Mouse (Mus musculus) embryonic facial prominence, embryonic 15.5 days (tissue): ENCODE data around the gene Stab1. TPM values are rescaled to one million over a fixed set of nuclear protein-coding genes. Genes with fewer than 3 reads are reported as not detected.

Source experiments
- ATAC-seq: fragments of 200-750 bp; cut with Nextera tagmentation; 2 replicates; pipeline ENCODE4 v1.8.0; 2017; ENCODE audit warnings: low read depth, moderate TSS enrichment; ENCODE audit not compliant: insufficient number of reproducible peaks, low FRiP score, low TSS enrichment
- H3K27ac ChIP-seq: fragments of 300-500 bp; sonication (generic); replicated peaks from 2 replicates; pipeline ENCODE4 v1.5.1; 2015; ENCODE audit warnings: mild to moderate bottlenecking, inconsistent platforms
- H3K27me3 ChIP-seq: fragments of 300-500 bp; sonication (generic); 2 replicates; pipeline ENCODE4 v1.6.1; 2015; ENCODE audit warnings: inconsistent platforms
- H3K36me3 ChIP-seq: fragments of 300-500 bp; sonication (generic); 2 replicates; pipeline ENCODE4 v1.6.1; 2015; ENCODE audit warnings: mild to moderate bottlenecking, inconsistent platforms
- H3K4me1 ChIP-seq: fragments of 300-500 bp; sonication (generic); 2 replicates; pipeline ENCODE4 v1.6.1; 2015; ENCODE audit warnings: inconsistent platforms
- H3K4me2 ChIP-seq: fragments of 300-500 bp; sonication (generic); replicated peaks from 2 replicates; pipeline ENCODE4 v1.6.1; 2015; ENCODE audit warnings: mild to moderate bottlenecking, inconsistent platforms
- H3K4me3 ChIP-seq: fragments of 300-500 bp; sonication (generic); replicated peaks from 2 replicates; pipeline ENCODE4 v1.5.1; 2015; ENCODE audit warnings: mild to moderate bottlenecking, inconsistent platforms
- H3K9ac ChIP-seq: fragments of 300-500 bp; sonication (generic); 2 replicates; pipeline ENCODE4 v1.6.1; 2015; ENCODE audit warnings: inconsistent platforms
- H3K9me3 ChIP-seq: fragments of 300-500 bp; sonication (generic); replicated peaks from 2 replicates; pipeline ENCODE4 v1.6.1; 2016; ENCODE audit warnings: inconsistent platforms
- WGBS: fragments of 180-500 bp; shearing (Covaris S2); methylation state at CpG from one replicate; pipeline ENCODE4 v1.1.7; 2015; 5-methylcytosine and 5-hydroxymethylcytosine counted together
- polyA plus RNA-seq: library from polyadenylated mRNA; unstranded; fragments of >200 nt; fragmentation: Nextera tagmentation; extraction: Ambion mirVana; gene quantifications from 2 replicates; pipeline ENCODE4 v1.2.1, GENCODE M21; 2015

Gene Stab1
- polyA plus RNA-seq, result 50.6 and 66.2 TPM in 2 replicates

DNA sequence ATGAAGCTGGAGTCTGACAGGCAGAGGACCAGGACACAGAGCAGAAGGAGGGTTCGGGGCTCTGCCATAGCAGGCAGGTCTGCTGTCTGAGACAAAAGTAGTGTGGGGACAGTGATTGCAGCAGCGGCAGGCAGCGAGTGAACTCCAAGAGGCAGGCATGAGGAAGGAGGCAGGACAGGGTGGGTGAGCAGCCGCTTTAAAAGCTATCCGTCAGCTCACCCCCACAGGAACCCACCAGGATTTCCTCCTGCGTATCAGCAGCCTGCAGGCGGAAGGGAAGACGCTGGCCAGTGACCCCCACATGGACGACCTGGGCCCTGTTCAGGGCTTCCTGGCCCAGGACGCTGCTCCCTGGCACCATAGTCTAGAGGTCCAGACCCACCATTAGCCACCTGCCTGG lies at the start of gene Stab1:
TSS of gene Stab1 (minus strand) at position 217 of the 400 bp plus-strand sequence.
- WGBS, result 37% methylated on average over 10 of the region's 10 CpGs
- Histone ChIP-seq H3K36me3 (peaks cover 40% of the 10 kb centered on the region), H3K4me3 (peak within 1 kb of the TSS; percentile 19), H3K9ac (no peak within 1 kb of the TSS), H3K4me2 (no peak within 1 kb of the TSS), H3K27me3 (no peaks in the 10 kb centered on the region), H3K27ac (peak within 1 kb of the TSS; percentile 7; the same call in 1 of the 2 replicates), H3K9me3 (no peaks in the 10 kb centered on the region), H3K4me1 (peaks cover 21% of the 10 kb centered on the region)
- ATAC-seq, result no peak

DNA sequence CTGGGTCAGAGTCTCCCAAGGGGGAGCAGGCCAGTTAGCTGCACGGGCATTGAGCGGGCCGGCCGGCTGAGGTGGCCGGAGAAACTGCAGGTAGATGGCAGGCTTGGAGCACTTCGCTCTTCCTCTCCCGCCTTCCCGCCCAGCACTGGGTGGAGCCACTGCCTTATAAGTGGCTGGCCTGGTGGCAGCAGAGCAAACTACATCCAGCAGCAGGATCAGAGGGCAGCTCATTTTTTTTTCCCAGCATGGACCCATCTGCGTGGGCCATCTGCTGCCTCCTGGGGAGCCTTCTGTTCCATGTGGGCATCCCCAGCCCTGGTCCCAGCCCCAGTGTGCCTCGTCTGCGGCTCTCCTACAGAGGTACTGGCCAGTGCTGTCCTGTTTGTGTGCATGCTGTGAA lies 49.2 kb upstream of the Stab1 start, which contains the start of gene Sema3g:
TSS of gene Sema3g (plus strand) at position 195 of the 400 bp plus-strand sequence.
- no peak within 1 kb of the TSS; the same call in 1 of the 2 replicates for H3K4me3 ChIP-seq
- 14% methylated on average over 11 of the region's 11 CpGs for WGBS
- H3K9me3 ChIP-seq, result no peaks in the 10 kb centered on the region
- peaks cover 24% of the 10 kb centered on the region for H3K4me1 ChIP-seq
- ATAC-seq, result 0 out of 2 replicates have a peak, but pooled peaks have one; percentile 39
- H3K9ac ChIP-seq, result no peak within 1 kb of the TSS
- no peak within 1 kb of the TSS for H3K27ac ChIP-seq
- no peaks in the 10 kb centered on the region; the same call in 1 of the 2 replicates for H3K27me3 ChIP-seq
- H3K4me2 ChIP-seq, result peak within 1 kb of the TSS; percentile 24
- H3K36me3 ChIP-seq, result no peaks in the 10 kb centered on the region

DNA sequence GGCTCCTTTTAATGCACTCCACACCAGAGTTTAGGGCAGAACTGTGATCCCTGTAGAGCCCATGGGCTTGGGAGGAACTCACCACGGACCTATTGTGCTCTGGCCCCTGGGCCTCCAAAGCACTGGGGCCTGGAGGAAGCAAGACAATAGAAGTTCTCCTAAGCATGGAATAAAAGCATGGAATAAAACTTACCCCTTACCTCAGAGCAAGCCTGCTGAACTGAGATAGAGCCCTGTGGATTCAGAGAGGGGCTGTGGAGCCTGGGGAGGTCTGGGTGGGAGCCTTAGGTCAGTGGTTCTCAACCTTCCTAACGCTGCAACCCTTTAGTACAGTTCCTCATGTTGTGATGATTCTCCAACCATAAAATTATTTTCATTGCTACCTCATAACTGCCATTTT lies 48.4 kb upstream of the Stab1 start, which contains the start of gene Nisch:
TSS of gene Nisch (minus strand) at position 101 of the 400 bp plus-strand sequence.
- peaks cover 30% of the 10 kb centered on the region for H3K4me1 ChIP-seq
- 0 out of 2 replicates have a peak within 1 kb of the TSS, but pooled peaks have one; percentile 17 for H3K27ac ChIP-seq
- 66% methylated on average over 2 of the region's 2 CpGs for WGBS
- no peak for ATAC-seq
- H3K36me3 ChIP-seq, result no peaks in the 10 kb centered on the region
- H3K9ac ChIP-seq, result no peak within 1 kb of the TSS
- H3K9me3 ChIP-seq, result no peaks in the 10 kb centered on the region
- H3K4me3 ChIP-seq, result no peak within 1 kb of the TSS; the same call in 1 of the 2 replicates
- peak within 1 kb of the TSS; percentile 24 for H3K4me2 ChIP-seq
- H3K27me3 ChIP-seq, result no peaks in the 10 kb centered on the region; the same call in 1 of the 2 replicates

DNA sequence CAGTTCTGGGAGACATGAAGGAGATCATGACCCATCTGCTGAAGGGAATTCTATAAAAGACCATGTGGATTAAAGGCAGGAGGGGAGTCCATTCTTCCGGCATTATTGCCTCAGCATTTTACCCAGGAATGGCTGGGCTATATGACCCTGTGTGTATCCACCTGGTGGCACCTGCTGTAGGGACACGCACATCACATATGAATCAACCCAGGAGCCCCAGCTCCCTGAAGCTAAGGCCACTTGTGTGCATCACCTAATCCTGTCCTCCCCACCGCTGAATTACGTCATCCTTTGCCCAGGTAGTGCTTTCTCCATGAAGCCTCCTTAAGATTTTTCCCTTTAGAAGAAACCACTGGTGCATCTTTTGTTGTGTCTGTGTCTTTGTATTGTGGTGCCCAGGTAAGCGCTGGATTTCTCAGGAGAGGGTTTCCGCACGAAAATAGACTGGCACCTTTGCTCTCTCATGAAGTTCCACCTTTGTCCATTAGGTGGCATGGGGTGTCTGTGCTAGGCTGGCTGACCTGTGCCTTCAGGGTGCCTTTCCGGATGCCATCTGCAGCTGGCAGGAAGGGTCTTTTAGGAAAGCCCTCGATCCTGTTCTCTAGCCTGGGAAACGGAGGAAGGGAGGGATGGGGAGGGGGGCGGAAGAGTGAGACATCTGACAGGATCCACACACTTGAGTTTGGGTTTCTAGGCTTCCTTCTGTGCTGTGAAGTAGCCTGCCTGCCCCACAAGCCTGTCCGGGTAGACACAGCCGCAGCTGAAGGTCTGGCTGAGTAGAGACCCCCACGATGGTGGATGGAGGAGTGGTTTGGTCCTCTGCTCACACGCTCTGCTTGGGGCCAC lies 46.9 kb upstream of the Stab1 start:
- ATAC-seq, result peak; percentile 48; the same call in 1 of the 2 replicates
- WGBS, result 29% methylated on average over 15 of the region's 15 CpGs
- Histone ChIP-seq H3K36me3 (no peaks in the 10 kb centered on the region), H3K4me3 (no peak overlapping the region), H3K4me1 (peaks cover 30% of the 10 kb centered on the region), H3K4me2 (no peak overlapping the region), H3K27me3 (no peaks in the 10 kb centered on the region), H3K9ac (no peak overlapping the region), H3K9me3 (no peaks in the 10 kb centered on the region), H3K27ac (0 out of 2 replicates have a peak overlapping the region, but pooled peaks have one; percentile 17)

DNA sequence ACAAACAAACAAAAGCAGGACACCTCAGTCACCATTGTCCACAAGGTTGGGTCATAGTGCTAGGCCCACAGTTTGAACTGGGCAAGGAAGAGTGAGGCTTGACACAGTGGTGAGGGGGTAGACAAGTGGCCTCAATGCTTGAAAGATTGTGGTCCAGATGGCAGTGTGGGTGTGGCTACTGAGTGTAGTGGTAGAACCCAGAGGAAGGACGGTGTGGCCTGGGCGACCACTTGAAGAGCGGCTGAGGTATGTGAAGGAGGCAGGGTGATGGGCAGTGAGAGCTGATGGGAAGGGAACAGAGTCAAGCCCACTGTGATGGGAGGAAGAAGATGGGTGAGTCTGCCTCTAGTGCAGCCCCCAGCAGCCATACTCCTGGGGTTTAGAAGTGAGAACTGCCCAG lies 46.2 kb upstream of the Stab1 start:
- ATAC-seq, result no peak
- Histone ChIP-seq H3K27ac (no peak overlapping the region), H3K4me2 (no peak overlapping the region), H3K9ac (no peak overlapping the region), H3K4me3 (no peak overlapping the region), H3K4me1 (peaks cover 30% of the 10 kb centered on the region), H3K9me3 (no peaks in the 10 kb centered on the region), H3K36me3 (no peaks in the 10 kb centered on the region), H3K27me3 (no peaks in the 10 kb centered on the region)
- WGBS, result 85% methylated on average over 3 of the region's 3 CpGs

DNA sequence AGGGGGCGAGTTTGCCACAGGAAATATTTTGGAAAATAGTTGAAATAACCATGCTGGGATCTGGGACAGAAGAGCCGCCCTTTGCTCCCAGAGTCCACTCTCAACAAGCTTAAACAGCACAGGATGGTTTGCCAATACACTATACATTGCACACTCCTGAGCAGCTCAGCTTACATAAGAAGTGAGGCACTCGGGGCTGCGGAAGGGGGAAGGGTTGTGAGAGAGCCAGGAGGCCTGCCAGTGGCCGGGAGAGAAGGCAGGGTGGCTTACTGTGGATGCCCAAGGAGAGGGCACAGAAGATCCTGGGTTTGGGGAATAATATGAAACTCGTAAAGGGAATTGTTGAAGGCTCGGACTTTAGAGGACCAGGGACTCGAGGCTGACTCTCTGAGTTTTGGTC lies 45.4 kb upstream of the Stab1 start:
- Histone ChIP-seq H3K4me3 (no peak overlapping the region), H3K4me2 (no peak overlapping the region), H3K27ac (no peak overlapping the region; the same call in 1 of the 2 replicates), H3K9ac (no peak overlapping the region), H3K9me3 (no peaks in the 10 kb centered on the region), H3K36me3 (no peaks in the 10 kb centered on the region), H3K4me1 (peaks cover 30% of the 10 kb centered on the region), H3K27me3 (no peaks in the 10 kb centered on the region)
- WGBS, result 59% methylated on average over 8 of the region's 8 CpGs
- ATAC-seq, result no peak

DNA sequence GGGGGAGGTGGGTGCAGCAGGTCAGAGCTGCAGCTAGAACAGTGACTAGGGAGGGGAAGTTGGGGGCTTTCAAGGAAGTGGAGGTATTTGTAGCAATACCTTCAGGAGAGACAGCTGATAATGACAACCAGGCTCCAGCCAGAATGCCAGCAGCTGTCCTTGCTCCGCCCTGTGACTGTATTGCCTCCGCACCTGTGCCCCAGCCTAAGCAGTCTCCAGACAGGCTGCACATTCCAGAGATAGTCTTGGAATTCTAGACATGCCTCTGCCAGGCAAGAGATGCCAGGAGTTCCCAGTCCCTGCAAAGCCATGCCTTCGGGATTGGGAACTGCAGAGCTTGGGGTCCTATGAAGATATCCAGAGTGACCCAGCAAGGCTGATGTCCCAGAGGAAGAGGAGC lies 44.1 kb upstream of the Stab1 start:
- H3K36me3 ChIP-seq, result no peaks in the 10 kb centered on the region
- WGBS, result 64% methylated on average over 3 of the region's 3 CpGs
- no peaks in the 10 kb centered on the region for H3K27me3 ChIP-seq
- H3K27ac ChIP-seq, result 0 out of 2 replicates have a peak overlapping the region, but pooled peaks have one; percentile 34
- H3K4me1 ChIP-seq, result peaks cover 25% of the 10 kb centered on the region
- no peak overlapping the region for H3K9ac ChIP-seq
- no peaks in the 10 kb centered on the region for H3K9me3 ChIP-seq
- H3K4me3 ChIP-seq, result no peak overlapping the region
- no peak for ATAC-seq
- H3K4me2 ChIP-seq, result no peak overlapping the region

DNA sequence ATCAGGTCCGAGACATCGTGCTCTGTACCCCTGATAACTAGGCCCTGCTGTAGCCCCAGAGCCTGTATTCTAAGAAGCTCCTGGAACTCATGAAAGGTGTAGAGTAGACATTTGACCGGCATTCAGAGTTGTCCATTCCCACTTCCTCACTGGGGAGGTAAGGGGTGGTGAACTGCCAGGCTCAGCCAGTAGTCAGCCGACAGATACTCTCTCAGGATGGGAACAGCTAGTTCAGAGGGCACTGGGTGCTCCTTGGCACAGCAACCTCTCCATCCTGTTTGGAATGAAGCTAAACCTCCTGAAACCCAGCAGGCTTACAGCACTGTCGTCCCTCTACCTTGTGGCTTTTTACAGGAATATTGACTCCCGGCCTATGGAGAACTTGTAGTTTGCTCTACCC lies 43.4 kb upstream of the Stab1 start:
- Histone ChIP-seq H3K27ac (no peak overlapping the region), H3K9me3 (no peaks in the 10 kb centered on the region), H3K4me1 (peaks cover 27% of the 10 kb centered on the region), H3K4me2 (no peak overlapping the region), H3K9ac (no peak overlapping the region), H3K27me3 (no peaks in the 10 kb centered on the region), H3K4me3 (no peak overlapping the region), H3K36me3 (no peaks in the 10 kb centered on the region)
- 89% methylated on average over 6 of the region's 6 CpGs for WGBS
- ATAC-seq, result no peak

DNA sequence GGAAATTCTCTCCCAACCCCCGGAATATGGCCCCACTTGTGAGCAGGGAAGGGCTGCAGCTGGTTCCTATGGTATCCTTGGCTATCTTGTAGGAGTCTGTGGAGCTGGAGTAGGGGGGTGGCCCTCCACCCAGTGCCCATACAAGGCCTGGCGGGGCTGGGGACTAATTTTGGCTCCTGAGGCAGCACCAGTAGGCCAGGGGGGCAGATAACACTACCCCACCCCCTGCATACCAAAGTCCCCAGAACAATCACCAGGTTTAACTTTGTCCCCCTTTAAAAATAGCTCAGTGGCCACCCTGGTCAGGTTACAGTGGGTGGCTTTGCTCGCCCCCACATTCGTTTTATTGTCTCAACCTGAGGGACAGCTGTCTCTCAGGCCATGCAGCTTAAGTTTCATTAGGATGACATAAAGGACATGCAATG lies 40.7 kb upstream of the Stab1 start:
- WGBS, result 67% methylated on average over 4 of the region's 4 CpGs
- Histone ChIP-seq H3K9me3 (no peaks in the 10 kb centered on the region), H3K4me1 (peaks cover 37% of the 10 kb centered on the region), H3K27ac (no peak overlapping the region), H3K4me3 (no peak overlapping the region), H3K27me3 (no peaks in the 10 kb centered on the region), H3K4me2 (no peak overlapping the region), H3K9ac (no peak overlapping the region), H3K36me3 (peaks cover 2% of the 10 kb centered on the region)
- ATAC-seq, result no peak

DNA sequence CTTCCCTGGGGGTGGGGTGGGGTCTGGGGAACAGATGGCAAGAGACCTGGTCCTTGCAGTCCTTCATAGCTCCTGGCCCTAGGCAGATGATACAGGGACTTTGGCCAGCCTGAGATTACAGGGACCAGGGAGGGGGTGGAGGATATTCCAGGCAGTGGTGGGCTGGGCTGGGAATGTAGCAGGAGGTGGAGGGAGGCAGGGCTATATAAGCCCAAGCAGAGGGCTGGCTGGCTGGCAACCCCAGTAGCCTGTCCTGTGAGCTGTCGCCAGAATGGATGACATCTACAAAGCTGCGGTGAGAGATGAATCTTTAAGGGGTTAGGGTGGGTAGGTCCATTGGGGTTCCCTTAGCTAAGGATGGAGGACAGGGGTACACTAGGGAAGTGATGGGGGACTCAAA lies 39.6 kb upstream of the Stab1 start, which contains the start of gene Tnnc1:
TSS of gene Tnnc1 (plus strand) at position 229 of the 400 bp plus-strand sequence.
- Histone ChIP-seq H3K4me1 (peaks cover 33% of the 10 kb centered on the region), H3K9me3 (no peaks in the 10 kb centered on the region), H3K9ac (peak within 1 kb of the TSS; percentile 53; the same call in 1 of the 2 replicates), H3K27me3 (no peaks in the 10 kb centered on the region), H3K27ac (peak within 1 kb of the TSS; percentile 94; the same call in 1 of the 2 replicates), H3K36me3 (peaks cover 12% of the 10 kb centered on the region), H3K4me2 (peak within 1 kb of the TSS; percentile 86), H3K4me3 (peak within 1 kb of the TSS; percentile 78; the same call in 1 of the 2 replicates)
- ATAC-seq, result no peak
- WGBS, result 75% methylated on average over 2 of the region's 2 CpGs

DNA sequence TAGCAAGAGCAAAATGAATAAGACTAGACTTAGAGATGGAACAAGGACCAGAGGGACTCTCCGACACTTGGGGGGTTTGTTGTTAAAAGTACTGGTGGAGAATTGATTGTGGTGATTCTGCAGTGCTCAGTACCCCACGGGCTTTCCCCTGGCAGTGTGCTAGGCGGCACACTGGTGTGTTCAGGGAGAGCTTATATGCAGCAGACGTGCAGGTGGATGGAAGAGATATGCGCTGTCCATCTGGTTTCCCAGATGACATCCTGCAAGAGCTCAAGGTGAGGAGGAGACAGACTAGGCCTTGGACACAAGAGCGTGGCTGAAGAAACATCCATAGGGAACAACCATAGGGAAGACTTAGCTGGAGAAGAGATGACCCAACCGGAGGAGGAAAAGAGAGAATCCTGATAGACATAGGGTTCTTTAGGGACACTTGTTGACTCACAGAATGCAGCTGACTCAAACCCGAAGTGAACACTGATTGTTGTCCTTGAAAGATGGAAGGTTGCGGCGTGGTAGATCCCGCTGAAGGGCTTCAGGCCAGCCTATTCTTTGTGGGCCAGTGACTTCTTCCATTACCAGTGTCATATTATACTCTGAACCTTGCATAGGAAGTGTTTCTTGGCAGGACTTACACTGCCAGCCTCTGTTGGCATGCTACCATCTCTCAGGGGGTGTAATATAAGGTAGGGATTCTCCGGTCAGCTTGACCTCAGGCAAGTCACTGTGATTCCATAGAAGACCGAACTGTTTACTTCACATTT lies 38.8 kb upstream of the Stab1 start:
- peaks cover 25% of the 10 kb centered on the region for H3K4me1 ChIP-seq
- H3K36me3 ChIP-seq, result peaks cover 21% of the 10 kb centered on the region
- 80% methylated on average over 13 of the region's 13 CpGs for WGBS
- peak overlapping the region; percentile 86 for H3K4me2 ChIP-seq
- no peaks in the 10 kb centered on the region for H3K9me3 ChIP-seq
- H3K27me3 ChIP-seq, result no peaks in the 10 kb centered on the region
- no peak for ATAC-seq
- H3K4me3 ChIP-seq, result peak overlapping the region; percentile 78
- peak overlapping the region; percentile 53 for H3K9ac ChIP-seq
- peak overlapping the region; percentile 94 for H3K27ac ChIP-seq
